Mouse (Mus musculus) gastrocnemius, adult 2 months (tissue): ENCODE measurements around the gene 6030408B16Rik. TPM values are rescaled to one million over a fixed set of nuclear protein-coding genes. Genes with fewer than 3 reads are reported as not detected.

ENCODE experiments used
- DNase-seq: peaks from one replicate; pipeline ENCODE4 v3.0.0; 2022
- H3K27ac ChIP-seq: fragments of 200-600 bp; 2 replicates; pipeline ENCODE4 v1.8.1; 2022; ENCODE audit warnings: mild to moderate bottlenecking
- H3K4me3 ChIP-seq: fragments of 200-600 bp; 2 replicates; pipeline ENCODE4 v1.8.1; 2022; ENCODE audit warnings: mild to moderate bottlenecking, moderate library complexity
- CTCF ChIP-seq: fragments of 200-600 bp; IDR thresholded peaks from 2 replicates; pipeline ENCODE4 v1.8.1; 2022; ENCODE audit warnings: antibody characterized with exemption, mild to moderate bottlenecking, moderate library complexity
- intact Hi-C: fragments of 180-260 bp; cut with DNase I; formaldehyde crosslinking; loops from one replicate; pipeline ENCODE4 v1.15.1; 2025
- total RNA-seq, 2 experiments: library from RNA; stranded (reverse); gene quantifications; 2 replicates each; pipeline ENCODE4 v1.2.3; 2021

Gene 6030408B16Rik
- total RNA-seq, 2 experiments from 2014 or later = 0.20 to 0.36 TPM

DNA sequence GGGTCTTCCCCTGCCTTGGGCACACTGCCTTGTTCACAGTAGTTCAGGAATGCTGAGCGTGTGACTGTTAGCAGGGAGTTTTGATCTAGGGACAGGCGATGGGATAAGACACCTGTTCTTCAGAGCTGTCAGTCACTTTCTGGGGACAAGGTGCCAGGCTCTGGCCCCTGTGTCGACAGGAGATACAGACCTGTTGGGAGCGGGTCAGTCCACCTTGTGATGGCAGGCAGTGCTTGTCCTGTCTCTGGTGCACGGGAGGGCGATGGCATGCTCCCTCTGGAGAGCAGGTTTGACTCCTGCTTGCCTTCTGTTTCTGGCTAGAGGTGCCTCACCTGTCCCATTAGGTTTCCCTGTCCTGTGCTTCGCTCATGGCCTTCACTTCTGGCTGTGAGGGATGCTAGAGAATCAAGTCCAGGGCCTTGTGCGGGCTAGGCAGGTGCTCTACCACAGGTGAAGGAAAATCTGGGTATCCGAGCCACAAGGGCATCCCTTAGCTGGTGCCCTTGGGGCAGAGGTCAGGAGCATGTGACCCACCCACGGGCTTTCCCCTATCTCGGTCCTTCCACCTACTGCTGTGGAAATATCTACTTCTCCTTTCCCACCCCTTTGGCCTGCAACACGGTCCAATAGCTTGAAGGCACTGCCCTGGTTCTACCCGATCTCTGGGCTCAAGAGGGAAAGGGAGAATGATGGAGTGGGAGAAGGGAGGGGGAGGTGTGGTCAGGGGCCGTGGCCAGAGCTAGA lies 36.4 kb upstream of the 6030408B16Rik start:
- no peak for TF ChIP-seq CTCF
- Histone ChIP-seq H3K4me3 (no peak overlapping the region), H3K27ac (peak overlapping the region; percentile 95)
- intact Hi-C loops = no loop called here
- peak; percentile 13 for DNase-seq

DNA sequence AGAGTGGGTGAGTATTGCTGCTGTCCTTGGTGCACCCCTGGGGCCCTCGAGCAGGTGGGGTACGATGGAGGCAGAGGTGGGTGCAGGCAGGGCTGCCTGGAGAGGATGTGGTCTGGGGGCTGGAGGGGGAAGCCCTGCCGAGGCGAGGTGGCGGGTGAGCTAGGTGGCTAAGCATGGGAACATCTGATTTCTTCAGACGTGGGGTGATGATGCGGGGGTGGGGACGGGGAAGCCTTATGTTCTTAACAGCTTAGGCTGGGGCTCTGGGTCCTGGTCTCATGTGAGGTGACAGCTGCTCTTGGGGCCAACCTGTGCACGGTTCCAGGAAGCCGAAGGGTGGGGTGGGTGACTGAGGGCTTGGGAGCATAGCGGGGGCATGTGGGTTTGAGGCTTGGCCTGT lies 34.6 kb upstream of the 6030408B16Rik start:
- peak; percentile 28 for DNase-seq
- no peak for TF ChIP-seq CTCF
- intact Hi-C loops = no loop called here
- Histone ChIP-seq H3K4me3 (no peak overlapping the region), H3K27ac (peak overlapping the region; percentile 95)

GRCm38 (mm10) chr15:101259922-101260321 lies 33.1 kb upstream of the 6030408B16Rik start:
- peak; percentile 51 for DNase-seq
- 0 out of 2 replicates have a peak, but pooled peaks have one; percentile 16 for TF ChIP-seq CTCF
- intact Hi-C loops = loop anchor here (2.0 kb wide), 1 partner anchor 17 kb away; no protein-coding TSS in a partner anchor
- H3K27ac ChIP-seq = peak overlapping the region; percentile 95
- H3K4me3 ChIP-seq = no peak overlapping the region

GRCm38 (mm10) chr15:101260387-101260786 lies 32.6 kb upstream of the 6030408B16Rik start:
- intact Hi-C loops = loop anchor here (2.0 kb wide), 1 partner anchor 18 kb away; no protein-coding TSS in a partner anchor
- peak; percentile 97 for DNase-seq
- Histone ChIP-seq H3K27ac (peak overlapping the region; percentile 95), H3K4me3 (peak overlapping the region; percentile 86)
- no peak for TF ChIP-seq CTCF

- peak; percentile 68 for DNase-seq
- Histone ChIP-seq H3K4me3 (peak overlapping the region; percentile 86), H3K27ac (peak overlapping the region; percentile 95)
- no peak for TF ChIP-seq CTCF
- intact Hi-C loops = loop anchor here (2.0 kb wide), 1 partner anchor 18 kb away; no protein-coding TSS in a partner anchor
Measured at GRCm38 (mm10) chr15:101260874-101261622, 32.0 kb upstream of the 6030408B16Rik start.

DNA sequence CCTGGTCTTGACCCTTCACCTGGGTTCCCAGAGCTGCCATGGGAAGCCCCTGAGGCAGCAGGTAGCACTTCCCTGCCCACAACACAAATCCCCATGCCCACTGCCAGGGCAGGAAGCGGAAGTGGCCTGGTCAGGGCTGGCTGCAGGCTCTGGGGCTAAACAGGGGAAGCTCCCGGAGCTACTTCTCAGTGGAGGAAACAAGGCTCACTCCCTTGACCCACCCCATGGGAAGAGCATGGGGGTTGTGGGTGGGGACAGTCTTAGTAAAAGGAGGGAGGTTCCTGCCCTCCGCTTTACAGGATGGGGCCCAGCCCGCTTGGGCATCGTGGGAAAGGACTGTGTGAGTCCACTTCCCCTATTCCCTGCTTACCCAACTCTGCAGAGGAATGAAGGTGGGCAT lies 30.5 kb upstream of the 6030408B16Rik start:
- no peak for TF ChIP-seq CTCF
- Histone ChIP-seq H3K27ac (peak overlapping the region; percentile 95), H3K4me3 (peak overlapping the region; percentile 86)
- intact Hi-C loops = no loop called here
- DNase-seq = peak; percentile 63

GRCm38 (mm10) chr15:101266132-101266963 lies 26.7 kb upstream of the 6030408B16Rik start:
- DNase-seq = peak; percentile 99
- intact Hi-C loops = loop anchor here (2.0 kb wide), 1 partner anchor 26 kb away; no protein-coding TSS in a partner anchor
- H3K4me3 ChIP-seq = peak overlapping the region; percentile 86
- peak overlapping the region; percentile 95 for H3K27ac ChIP-seq
- TF ChIP-seq CTCF = peak; percentile 27; the same call in 1 of the 2 replicates

DNA sequence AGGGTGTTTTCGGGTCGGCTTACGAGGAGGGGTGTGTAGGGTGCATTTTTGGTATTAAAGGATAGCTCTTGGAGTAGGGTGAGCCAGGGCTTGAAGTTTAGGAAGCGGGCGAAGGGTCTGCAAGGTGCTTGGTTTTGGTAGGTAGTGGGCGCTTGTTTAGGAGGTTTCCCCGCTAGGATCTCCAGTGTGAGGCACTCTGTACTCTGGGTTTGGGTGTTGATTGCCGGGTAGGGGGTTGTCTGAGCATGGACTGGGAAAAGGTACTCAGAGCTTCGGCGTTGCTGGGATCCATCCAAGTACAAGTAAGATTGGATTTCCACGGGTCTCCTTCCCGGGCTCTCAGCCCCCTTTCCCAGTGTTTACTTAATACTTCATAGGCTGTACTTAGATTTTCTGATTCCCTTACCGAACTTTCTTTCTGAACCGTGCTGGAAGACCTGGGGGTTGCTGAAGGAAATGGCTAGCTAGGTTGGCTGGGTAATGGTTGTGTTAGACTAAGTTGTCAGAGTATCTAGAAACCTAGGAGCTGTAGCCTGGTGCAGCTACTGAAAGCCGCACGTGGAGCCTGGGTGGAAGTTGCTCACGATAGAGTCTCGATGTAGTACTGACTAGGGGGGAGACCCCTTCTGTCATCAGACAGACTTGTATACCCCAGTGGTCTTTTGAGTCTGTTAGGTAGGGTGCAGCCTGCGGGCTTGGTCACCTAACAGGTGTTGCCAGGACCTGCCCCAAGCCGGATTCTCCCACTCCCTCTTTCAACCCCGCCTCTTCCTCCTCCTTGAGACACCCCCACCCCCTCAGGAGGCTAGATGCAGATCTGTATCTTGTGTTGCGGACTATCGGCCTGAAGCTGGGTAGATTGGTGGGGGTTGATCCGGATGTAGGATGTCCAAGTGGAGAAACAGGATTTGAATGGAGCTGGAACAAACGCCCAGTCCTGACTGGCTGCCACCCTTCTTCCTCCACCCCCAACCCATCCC lies 25.7 kb upstream of the 6030408B16Rik start:
- peak overlapping the region; percentile 86 for H3K4me3 ChIP-seq
- no peak for DNase-seq
- TF ChIP-seq CTCF = no peak
- intact Hi-C loops = loop anchor here (2.0 kb wide), 1 partner anchor 27 kb away; no protein-coding TSS in a partner anchor
- peak overlapping the region; percentile 95 for H3K27ac ChIP-seq

GRCm38 (mm10) chr15:101270101-101270820 lies 22.8 kb upstream of the 6030408B16Rik start:
- Histone ChIP-seq H3K4me3 (peak overlapping the region; percentile 86), H3K27ac (peak overlapping the region; percentile 95)
- TF ChIP-seq CTCF = no peak
- intact Hi-C loops = no loop called here
- DNase-seq = no peak

- DNase-seq = no peak
- no peak for TF ChIP-seq CTCF
Measured at GRCm38 (mm10) chr15:101271107-101271506, 21.9 kb upstream of the 6030408B16Rik start.

More at GRCm38 (mm10) chr15:101271107-101271506, 21.9 kb upstream of the 6030408B16Rik start:
- peak overlapping the region; percentile 86 for H3K4me3 ChIP-seq
- intact Hi-C loops = no loop called here
- H3K27ac ChIP-seq = peak overlapping the region; percentile 95
